Mouse (Mus musculus): ENCODE data around the gene Cort. TPM values are rescaled to one million over a fixed set of nuclear protein-coding genes. Genes with fewer than 3 reads are reported as not detected.

The Cort gene
- polyA plus RNA-seq, 2 experiments = not detected

GRCm38 (mm10) chr4:149133395-149133794 lies 6.8 kb upstream of the Cort start:
- Histone ChIP-seq H3K9ac (replicated peaks) (no peak overlapping the region), H3K27me3 (ENCODE audit: control insufficient read depth, insufficient read depth, low read length) (no peaks in the 10 kb centered on the region), H3K27ac (no peak overlapping the region), H3K36me3 (replicated peaks; ENCODE audit: control insufficient read depth, insufficient read depth, low read depth) (no peaks in the 10 kb centered on the region; the same call in 1 of the 2 replicates), H3K4me2 (ENCODE audit: low read depth) (no peak overlapping the region), H3K4me3 (ENCODE audit: insufficient read depth in 1 of 2, low read depth in 2 of 2, low read length in 2 of 2) (no peak overlapping the region), H3K9me3 (ENCODE audit: control insufficient read depth, low read length) (no peaks in the 10 kb centered on the region), H3K4me1 (replicated peaks; ENCODE audit: control insufficient read depth in 2 of 2, insufficient read depth in 2 of 2, low read length in 1 of 2) (peaks cover 3 to 4% of the 10 kb centered on the region in 2 experiments; a peak in 2 of 4 replicates)
- ATAC-seq (ENCODE audit: insufficient read depth) (no peak), DNase-seq (ENCODE audit: low read depth in 3 of 3, low spot score in 3 of 3) (no peak)
- no peak for TF ChIP-seq CTCF (IDR thresholded peaks at IDR 0.05; ENCODE audit: low read depth)
- TF ChIP-seq EP300 (IDR thresholded peaks at IDR 0.05; ENCODE audit: low read depth) = no peak
- 70% methylated on average over 5 of the region's 5 CpGs for WGBS (ENCODE audit: insufficient replicate concordance)

DNA sequence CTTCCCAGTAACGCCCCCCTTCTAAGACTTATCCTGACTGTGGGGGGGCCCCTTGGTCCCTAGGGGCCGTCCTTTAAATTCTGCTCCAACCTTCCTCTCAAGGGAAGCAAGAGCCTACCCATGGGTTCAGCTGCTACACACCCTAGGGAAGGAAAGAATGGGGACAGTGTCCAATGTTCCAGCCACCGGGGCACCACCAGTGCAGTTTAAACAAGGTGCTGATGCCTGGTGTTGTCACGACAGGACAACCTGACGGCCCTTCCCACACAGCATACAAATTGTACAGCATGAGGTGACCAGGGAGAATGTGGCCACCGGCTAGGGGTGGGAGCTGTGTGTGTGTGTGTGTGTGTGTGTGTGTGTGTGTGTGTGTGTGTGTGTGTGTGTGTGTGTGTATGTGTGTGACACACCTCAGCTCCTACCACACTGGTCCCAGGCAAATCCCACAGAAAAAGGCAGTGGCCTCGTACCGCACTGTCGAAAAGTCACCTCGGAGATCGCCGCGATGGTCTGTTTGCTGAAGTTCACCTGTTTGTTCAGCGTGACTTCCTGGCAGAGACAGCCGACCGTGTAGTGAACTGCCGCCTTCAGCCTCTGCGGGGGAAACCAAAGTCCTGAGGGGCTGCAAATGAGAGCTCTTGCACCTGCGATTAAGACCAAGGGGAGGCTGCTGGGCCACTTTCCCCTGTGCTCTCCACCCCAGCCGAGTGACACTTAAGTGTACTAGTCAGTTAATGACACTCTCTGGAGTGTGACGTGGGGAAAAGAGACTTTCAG lies 5.4 kb upstream of the Cort start:
- DNase-seq (ENCODE audit: low read depth in 3 of 3, low spot score in 3 of 3) (no peak), ATAC-seq (ENCODE audit: insufficient read depth) (no peak)
- no peaks in the 10 kb centered on the region; the same call in 1 of the 2 replicates for H3K36me3 ChIP-seq (replicated peaks; ENCODE audit: control insufficient read depth, insufficient read depth, low read depth)

DNA sequence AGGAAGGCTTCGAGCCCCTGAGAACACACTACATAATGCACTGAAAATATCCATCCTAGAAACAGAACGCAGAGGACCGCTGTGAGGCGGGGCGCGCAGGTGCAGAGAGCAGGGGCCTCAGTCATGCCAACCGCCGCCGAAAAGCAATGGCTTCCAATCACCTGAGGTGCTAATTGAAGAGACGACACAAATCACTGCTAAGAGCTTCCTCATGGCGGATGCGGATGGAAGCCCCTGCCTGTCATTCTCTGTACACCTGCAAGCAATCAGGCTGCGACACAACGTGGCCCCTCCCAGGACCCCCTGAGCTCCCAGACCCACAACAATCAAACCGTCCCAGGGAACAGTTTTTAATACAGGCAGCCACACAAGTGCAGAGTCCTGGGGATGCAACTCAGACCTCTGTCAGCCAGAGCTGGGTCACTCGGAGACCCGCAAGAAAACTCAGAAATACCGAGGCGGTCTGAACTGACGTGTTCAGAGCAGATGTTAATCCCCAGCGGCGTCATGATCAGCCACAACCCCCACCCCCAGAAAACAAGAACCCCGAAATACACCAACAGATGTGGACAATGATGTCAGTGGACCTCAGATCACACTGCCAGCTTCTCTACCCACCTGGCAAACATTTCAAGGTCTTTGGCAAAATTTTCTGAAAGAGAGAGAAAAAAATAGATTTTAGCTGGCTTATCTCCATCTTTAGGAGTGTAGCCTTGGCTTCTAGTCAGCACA lies 4.6 kb upstream of the Cort start:
- H3K27ac ChIP-seq = no peak overlapping the region
- no peak for TF ChIP-seq CTCF (IDR thresholded peaks at IDR 0.05; ENCODE audit: low read depth)
- TF ChIP-seq EP300 (IDR thresholded peaks at IDR 0.05; ENCODE audit: low read depth) = no peak
- 85% methylated on average over 23 of the region's 23 CpGs for WGBS (ENCODE audit: insufficient replicate concordance)
- no peak for DNase-seq (ENCODE audit: low read depth in 3 of 3, low spot score in 3 of 3)
- H3K4me3 ChIP-seq (ENCODE audit: insufficient read depth in 1 of 2, low read depth in 2 of 2, low read length in 2 of 2) = no peak overlapping the region
- H3K36me3 ChIP-seq (replicated peaks; ENCODE audit: control insufficient read depth, insufficient read depth, low read depth) = no peaks in the 10 kb centered on the region; the same call in 1 of the 2 replicates
- no peak for ATAC-seq (ENCODE audit: insufficient read depth)
- no peak overlapping the region for H3K4me2 ChIP-seq (ENCODE audit: low read depth)
- no peaks in the 10 kb centered on the region; a peak in 1 of 4 replicates for H3K4me1 ChIP-seq (replicated peaks; ENCODE audit: control insufficient read depth in 2 of 2, insufficient read depth in 2 of 2, low read length in 1 of 2)
- H3K9me3 ChIP-seq (ENCODE audit: control insufficient read depth, low read length) = no peaks in the 10 kb centered on the region
- no peaks in the 10 kb centered on the region for H3K27me3 ChIP-seq (ENCODE audit: control insufficient read depth, insufficient read depth, low read length)
- H3K9ac ChIP-seq (replicated peaks) = no peak overlapping the region

More for the DNA sequence above, 5.4 kb upstream of the Cort start:
- Histone ChIP-seq H3K4me2 (ENCODE audit: low read depth) (no peak overlapping the region), H3K4me3 (ENCODE audit: insufficient read depth in 1 of 2, low read depth in 2 of 2, low read length in 2 of 2) (no peak overlapping the region), H3K9ac (replicated peaks) (no peak overlapping the region), H3K27ac (no peak overlapping the region), H3K27me3 (ENCODE audit: control insufficient read depth, insufficient read depth, low read length) (no peaks in the 10 kb centered on the region), H3K4me1 (replicated peaks; ENCODE audit: control insufficient read depth in 2 of 2, insufficient read depth in 2 of 2, low read length in 1 of 2) (peaks cover 3 to 4% of the 10 kb centered on the region in 2 experiments; a peak in 2 of 4 replicates), H3K9me3 (ENCODE audit: control insufficient read depth, low read length) (no peaks in the 10 kb centered on the region)
- WGBS (ENCODE audit: insufficient replicate concordance) = 81% methylated on average over 21 of the region's 21 CpGs
- no peak for TF ChIP-seq CTCF (IDR thresholded peaks at IDR 0.05; ENCODE audit: low read depth)
- no peak for TF ChIP-seq EP300 (IDR thresholded peaks at IDR 0.05; ENCODE audit: low read depth)

DNA sequence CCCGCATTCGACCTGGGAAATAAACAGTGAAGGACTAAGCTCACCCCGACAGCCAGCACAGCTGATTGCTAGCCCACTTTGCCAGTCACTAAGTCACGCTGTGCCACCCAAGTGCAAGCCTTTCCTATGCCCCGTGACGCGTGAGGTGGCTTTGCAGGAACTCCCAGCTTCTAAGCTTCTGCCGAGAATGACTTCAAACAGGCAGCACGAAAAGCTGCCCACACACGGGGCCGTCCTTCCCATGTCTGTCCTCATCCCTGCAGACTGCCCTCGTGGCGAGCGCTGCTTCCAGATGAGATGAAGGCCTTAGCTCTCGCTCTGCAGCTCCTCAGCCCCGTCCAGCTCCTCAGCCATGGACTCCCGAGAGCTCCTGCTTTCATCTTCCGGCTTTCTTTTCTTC lies 1.9 kb upstream of the Cort start:
- Histone ChIP-seq H3K9me3 (ENCODE audit: control insufficient read depth, low read length) (no peaks in the 10 kb centered on the region), H3K4me2 (ENCODE audit: low read depth) (no peak overlapping the region), H3K4me3 (ENCODE audit: insufficient read depth in 1 of 2, low read depth in 2 of 2, low read length in 2 of 2) (no peak overlapping the region), H3K36me3 (replicated peaks; ENCODE audit: control insufficient read depth, insufficient read depth, low read depth) (no peaks in the 10 kb centered on the region; the same call in 1 of the 2 replicates), H3K27ac (no peak overlapping the region), H3K4me1 (replicated peaks; ENCODE audit: control insufficient read depth in 2 of 2, insufficient read depth in 2 of 2, low read length in 1 of 2) (no peaks in the 10 kb centered on the region; a peak in 1 of 4 replicates), H3K9ac (replicated peaks) (no peak overlapping the region), H3K27me3 (ENCODE audit: control insufficient read depth, insufficient read depth, low read length) (no peaks in the 10 kb centered on the region)
- no peak for ATAC-seq (ENCODE audit: insufficient read depth)
- DNase-seq (ENCODE audit: low read depth in 3 of 3, low spot score in 3 of 3) = no peak
- WGBS (ENCODE audit: insufficient replicate concordance) = 73% methylated on average over 18 of the region's 18 CpGs
- TF ChIP-seq CTCF (IDR thresholded peaks at IDR 0.05; ENCODE audit: low read depth) (no peak), EP300 (IDR thresholded peaks at IDR 0.05; ENCODE audit: low read depth) (no peak)

- no peak overlapping the region for H3K4me2 ChIP-seq (ENCODE audit: low read depth)
- WGBS (ENCODE audit: insufficient replicate concordance) = 82% methylated on average over 6 of the region's 6 CpGs
- no peaks in the 10 kb centered on the region for H3K4me1 ChIP-seq (replicated peaks; ENCODE audit: control insufficient read depth in 2 of 2, insufficient read depth in 2 of 2, low read length in 1 of 2)
- no peak for ATAC-seq (ENCODE audit: insufficient read depth)
- H3K27me3 ChIP-seq (ENCODE audit: control insufficient read depth, insufficient read depth, low read length) = no peaks in the 10 kb centered on the region
- DNase-seq (ENCODE audit: low read depth in 3 of 3, low spot score in 3 of 3) = no peak
- no peak overlapping the region for H3K27ac ChIP-seq
- no peaks in the 10 kb centered on the region; the same call in 1 of the 2 replicates for H3K36me3 ChIP-seq (replicated peaks; ENCODE audit: control insufficient read depth, insufficient read depth, low read depth)
- H3K9me3 ChIP-seq (ENCODE audit: control insufficient read depth, low read length) = no peaks in the 10 kb centered on the region
- H3K4me3 ChIP-seq (ENCODE audit: insufficient read depth in 1 of 2, low read depth in 2 of 2, low read length in 2 of 2) = no peak overlapping the region
- no peak overlapping the region for H3K9ac ChIP-seq (replicated peaks)
- TF ChIP-seq EP300 (IDR thresholded peaks at IDR 0.05; ENCODE audit: low read depth) (no peak), CTCF (IDR thresholded peaks at IDR 0.05; ENCODE audit: low read depth) (no peak)
Observed at GRCm38 (mm10) chr4:149126115-149126509, 451 bp downstream of the Cort start.

All from liver, embryonic 14.5 days (tissue).